Mouse (Mus musculus): Measurements from ENCODE around the gene Wdr31.

DNA sequence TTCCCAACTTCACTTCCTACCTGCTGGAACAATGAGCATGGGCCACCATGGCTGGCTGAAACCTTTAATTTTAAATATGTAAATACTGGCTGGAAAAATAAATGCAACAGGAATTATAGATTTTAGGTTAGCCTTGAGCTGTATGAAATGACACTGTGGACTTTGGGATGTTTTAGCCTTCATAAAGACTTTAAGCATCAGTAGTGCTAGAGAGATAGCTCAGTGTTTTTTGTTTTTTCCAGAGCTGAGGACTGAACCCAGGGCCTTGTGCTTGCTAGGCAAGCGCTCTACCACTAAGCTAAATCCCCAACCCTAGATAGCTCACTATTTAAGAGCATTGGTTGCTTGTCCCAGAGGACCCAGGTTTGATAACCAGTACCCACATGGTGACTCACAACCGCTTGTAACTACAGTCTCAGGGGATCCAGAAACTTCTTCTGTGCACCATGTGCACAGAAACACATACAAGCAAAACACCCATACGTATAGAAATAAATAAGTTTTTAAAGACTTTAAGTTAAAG, 33.4 kb downstream of the Wdr31 start:
- TF ChIP-seq POLR2A (IDR thresholded peaks at IDR 0.05; ENCODE audit: low read depth, low read length): no peak
- no peak for TF ChIP-seq CTCF (conservative IDR thresholded peaks at IDR 0.05 in 1 of 2, IDR thresholded peaks at IDR 0.05 in 1 of 2; ENCODE audit: low read depth in 2 of 2, low read length in 2 of 2)
- TF ChIP-seq EP300 (IDR thresholded peaks at IDR 0.05; ENCODE audit: low read length): no peak
- TF ChIP-seq MAZ (IDR thresholded peaks at IDR 0.05; ENCODE audit: low read depth, low read length): no peak
- TF ChIP-seq UBTF (IDR thresholded peaks at IDR 0.05; ENCODE audit: low read depth, low read length): no peak
- TF ChIP-seq ELF1 (IDR thresholded peaks at IDR 0.05; ENCODE audit: low read depth, low read length): peak; percentile 80
- no peak for TF ChIP-seq RCOR1 (conservative IDR thresholded peaks at IDR 0.05; ENCODE audit: low read depth, low read length)
